Mouse (Mus musculus): Measurements from ENCODE around the gene Siglech.

DNA sequence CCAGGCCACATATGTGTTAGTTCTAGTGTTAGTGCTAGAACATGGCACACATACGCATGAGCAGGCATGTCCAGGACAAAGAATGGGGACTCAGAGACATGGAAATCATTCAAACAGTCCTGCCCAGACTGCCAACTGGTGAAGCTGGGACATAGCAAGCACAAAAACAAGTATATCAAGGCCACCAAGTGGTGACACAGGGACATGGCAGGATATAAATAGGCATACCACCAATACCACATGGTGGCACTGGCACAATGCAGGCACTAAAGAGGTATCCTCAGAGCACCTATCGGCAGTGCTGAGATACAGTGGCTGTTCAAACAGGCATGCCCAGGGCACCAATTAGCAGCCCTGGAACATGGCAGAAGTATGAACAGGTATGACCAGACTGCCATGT is 33.5 kb upstream of the Siglech start:
- TF ChIP-seq CTCF (IDR thresholded peaks at IDR 0.05; ENCODE audit: insufficient read depth, low read length) (no peak), POLR2A (IDR thresholded peaks at IDR 0.05; ENCODE audit: borderline replicate concordance, extremely low read depth, low read depth, low read length) (no peak)
